Comparison of ENCODE assay signal across 8 mouse cellular contexts in genomic region chr11:114851269-114851607, GRCm38 (mm10). TPM values are rescaled to one million over a fixed set of nuclear protein-coding genes. Genes with fewer than 3 reads are reported as not detected.
A peak's percentile ranks its signal among the peaks of the same experiment; 100 is the strongest.
DNase-seq lines count a peak whose midpoint lies in the region; ATAC-seq and TF ChIP-seq lines count a peak whose summit lies in the region.

No protein-coding gene starts in this region.

- peak overlapping the region; percentile 82 for H3K9ac ChIP-seq in heart, embryonic 16.5 days (ENCODE audit: low read length)
- H3K9ac ChIP-seq in intestine, embryonic 16.5 days (ENCODE audit: low read depth, low read length): peak overlapping the region; percentile 75
- H3K9ac ChIP-seq in midbrain, postnatal 0 days (replicated peaks; ENCODE audit: low read length, poor library complexity, severe bottlenecking): peak overlapping the region; percentile 60

- H3K9me3 ChIP-seq in heart, embryonic 16.5 days (replicated peaks; ENCODE audit: control insufficient read depth, low read length): no peaks in the 10 kb centered on the region
- no peaks in the 10 kb centered on the region for H3K9me3 ChIP-seq in intestine, embryonic 16.5 days (ENCODE audit: control insufficient read depth, low read length)
- H3K9me3 ChIP-seq in midbrain, postnatal 0 days (ENCODE audit: low read length): no peaks in the 10 kb centered on the region

- peak overlapping the region; percentile 99 for H3K4me2 ChIP-seq in heart, embryonic 16.5 days (ENCODE audit: low read depth, low read length)
- H3K4me2 ChIP-seq in intestine, embryonic 16.5 days (ENCODE audit: low read depth, low read length): peak overlapping the region; percentile 99
- peak overlapping the region; percentile 97 for H3K4me2 ChIP-seq in midbrain, postnatal 0 days (ENCODE audit: low read depth, low read length, poor library complexity, severe bottlenecking)

- H3K27me3 ChIP-seq in heart, embryonic 16.5 days (ENCODE audit: control insufficient read depth, insufficient read depth, low read length): peaks cover 9% of the 10 kb centered on the region
- H3K27me3 ChIP-seq in intestine, embryonic 16.5 days (replicated peaks; ENCODE audit: control insufficient read depth, insufficient read depth, low read length): no peaks in the 10 kb centered on the region
- H3K27me3 ChIP-seq in midbrain, postnatal 0 days (ENCODE audit: insufficient read depth, low read length): peaks cover 42% of the 10 kb centered on the region

- ATAC-seq in heart, embryonic 16.5 days (replicated peaks; ENCODE audit: extremely low read depth, insufficient read depth, low FRiP score): no peak
- ATAC-seq in intestine, embryonic 16.5 days: peak; percentile 39
- no peak for ATAC-seq in midbrain, postnatal 0 days (ENCODE audit: low FRiP score)
- ATAC-seq in erythroid progenitor cell, adult 5-6 weeks (replicated peaks; ENCODE audit: low FRiP score, poor library complexity, severe bottlenecking): no peak

- no peak for TF ChIP-seq POLR2A in cortical plate, adult 2 months (IDR thresholded peaks at IDR 0.05; ENCODE audit: extremely low read depth, insufficient read depth, low read length)

- no peak for DNase-seq in heart, postnatal 36 days
- peak; percentile 71 for DNase-seq in Muller cell, postnatal 12 days (ENCODE audit: inconsistent ontology term)
- DNase-seq in midbrain, postnatal 0 days (ENCODE audit: low spot score): peak; percentile 28
- no peak for DNase-seq in testis, postnatal 10 days (ENCODE audit: low spot score)

- intact Hi-C loops in heart, postnatal 36 days (cut with DNase I): loop anchor here (2.0 kb wide), 1 partner anchor 16 kb away; no protein-coding TSS in a partner anchor

- H3K27ac ChIP-seq in heart, embryonic 16.5 days (ENCODE audit: low read length): peak overlapping the region; percentile 79
- no peak overlapping the region for H3K27ac ChIP-seq in cortical plate, adult 2 months (ENCODE audit: insufficient read depth, low read length)
- H3K27ac ChIP-seq in intestine, embryonic 16.5 days (ENCODE audit: low read length): peak overlapping the region; percentile 61
- H3K27ac ChIP-seq in midbrain, postnatal 0 days (ENCODE audit: low read depth, low read length): no peak overlapping the region

- no peak for TF ChIP-seq CTCF in cortical plate, adult 2 months (IDR thresholded peaks at IDR 0.05; ENCODE audit: extremely low read depth, insufficient read depth, low read length)
- no peak for TF ChIP-seq CTCF in midbrain, postnatal 0 days (IDR thresholded peaks at IDR 0.05)

- peak overlapping the region; percentile 82 for H3K4me3 ChIP-seq in heart, embryonic 16.5 days (ENCODE audit: low read length)
- H3K4me3 ChIP-seq in cortical plate, adult 2 months (ENCODE audit: insufficient read depth, low read length): peak overlapping the region; percentile 48
- H3K4me3 ChIP-seq in intestine, embryonic 16.5 days (ENCODE audit: low read length): peak overlapping the region; percentile 74
- H3K4me3 ChIP-seq in midbrain, postnatal 0 days (ENCODE audit: low read depth, low read length): peak overlapping the region; percentile 63

- no peaks in the 10 kb centered on the region for H3K36me3 ChIP-seq in heart, embryonic 16.5 days (ENCODE audit: control insufficient read depth, insufficient read depth)
- no peaks in the 10 kb centered on the region for H3K36me3 ChIP-seq in intestine, embryonic 16.5 days (ENCODE audit: control insufficient read depth, insufficient read depth, low read length)
- no peaks in the 10 kb centered on the region for H3K36me3 ChIP-seq in midbrain, postnatal 0 days (ENCODE audit: insufficient read depth, low read length)

- WGBS in heart, embryonic 16.5 days: under 1% methylated on average over 27 of the region's 27 CpGs
- under 1% methylated on average over 27 of the region's 27 CpGs for WGBS in intestine, embryonic 16.5 days
- WGBS in midbrain, postnatal 0 days: under 1% methylated on average over 27 of the region's 27 CpGs

- H3K4me1 ChIP-seq in heart, embryonic 16.5 days (ENCODE audit: control insufficient read depth, insufficient read depth, low read length): peaks cover 5% of the 10 kb centered on the region; the same call in 1 of the 2 replicates
- no peaks in the 10 kb centered on the region for H3K4me1 ChIP-seq in cortical plate, adult 2 months (ENCODE audit: control insufficient read depth, insufficient read depth, low read length)
- H3K4me1 ChIP-seq in intestine, embryonic 16.5 days (ENCODE audit: control insufficient read depth, insufficient read depth, low read length): peaks cover 13% of the 10 kb centered on the region
- 0 out of 2 replicates have a peak, but pooled peaks cover 4% of the 10 kb centered on the region for H3K4me1 ChIP-seq in midbrain, postnatal 0 days (ENCODE audit: insufficient read depth, low read length)

RNA-seq across cellular contexts. Expression of gene Gprc5c, which starts 0.3 kb away (rescaled TPM):
- polyA plus RNA-seq in heart, embryonic 16.5 days (2015; fragmentation: Nextera tagmentation; extraction: Ambion mirVana): 14.5 and 15.4 TPM in 2 replicates
- 10 to 100 TPM; 10.2 to 11.2 TPM for total RNA-seq in heart, postnatal 36 days (2021)
- polyA plus RNA-seq in cortical plate, adult 2 months (2012; rRNA removed): 4.2 and 4.3 TPM in 2 replicates
- 10.5 and 10.9 TPM in 2 replicates for polyA plus RNA-seq in intestine, embryonic 16.5 days (2015; fragmentation: Nextera tagmentation; extraction: Ambion mirVana)
- total RNA-seq in midbrain, postnatal 0 days (2014; rRNA removed): 7.5 and 12.8 TPM in 2 replicates
- polyA plus RNA-seq in midbrain, postnatal 0 days (2015; fragmentation: Nextera tagmentation; extraction: Ambion mirVana): 5.7 and 5.8 TPM in 2 replicates
- total RNA-seq in erythroid progenitor cell, adult 5-6 weeks (2015; ENCODE audit: low replicate concordance): not detected in 2 replicates
- total RNA-seq in erythroid progenitor cell, adult 5-6 weeks (2017; ENCODE audit: low replicate concordance): not detected in 2 replicates

RNA-seq across cellular contexts. Expression of gene Cd300a, which starts 38.6 kb away (rescaled TPM):
- polyA plus RNA-seq in heart, embryonic 16.5 days (2015; fragmentation: Nextera tagmentation; extraction: Ambion mirVana): 1.2 and 1.4 TPM in 2 replicates
- total RNA-seq in heart, postnatal 36 days (2021): 1 to 10 TPM; 1.6 to 1.8 TPM
- polyA plus RNA-seq in cortical plate, adult 2 months (2012; rRNA removed): 0.81 and 0.88 TPM in 2 replicates
- polyA plus RNA-seq in intestine, embryonic 16.5 days (2015; fragmentation: Nextera tagmentation; extraction: Ambion mirVana): 2.5 and 2.6 TPM in 2 replicates
- total RNA-seq in midbrain, postnatal 0 days (2014; rRNA removed): 1.5 and 1.8 TPM in 2 replicates
- 1.4 and 1.7 TPM in 2 replicates for polyA plus RNA-seq in midbrain, postnatal 0 days (2015; fragmentation: Nextera tagmentation; extraction: Ambion mirVana)
- total RNA-seq in erythroid progenitor cell, adult 5-6 weeks (2015; ENCODE audit: low replicate concordance): 2.1 and 4.3 TPM in 2 replicates
- 2.9 and 6.0 TPM in 2 replicates for total RNA-seq in erythroid progenitor cell, adult 5-6 weeks (2017; ENCODE audit: low replicate concordance)

RNA-seq across cellular contexts. Expression of gene Gpr142, which starts 52.5 kb away (rescaled TPM):
- not detected in 2 replicates for polyA plus RNA-seq in heart, embryonic 16.5 days (2015; fragmentation: Nextera tagmentation; extraction: Ambion mirVana)
- not detected for total RNA-seq in heart, postnatal 36 days (2021)
- polyA plus RNA-seq in cortical plate, adult 2 months (2012; rRNA removed): not detected in 2 replicates
- polyA plus RNA-seq in intestine, embryonic 16.5 days (2015; fragmentation: Nextera tagmentation; extraction: Ambion mirVana): 0.20 and 0.43 TPM in 2 replicates
- not detected in 2 replicates for total RNA-seq in midbrain, postnatal 0 days (2014; rRNA removed)
- polyA plus RNA-seq in midbrain, postnatal 0 days (2015; fragmentation: Nextera tagmentation; extraction: Ambion mirVana): not detected in 2 replicates
- not detected in 2 replicates for total RNA-seq in erythroid progenitor cell, adult 5-6 weeks (2015; ENCODE audit: low replicate concordance)
- total RNA-seq in erythroid progenitor cell, adult 5-6 weeks (2017; ENCODE audit: low replicate concordance): not detected in 2 replicates

RNA-seq across cellular contexts. Expression of gene Btbd17, which starts 55.5 kb away (rescaled TPM):
- polyA plus RNA-seq in heart, embryonic 16.5 days (2015; fragmentation: Nextera tagmentation; extraction: Ambion mirVana): not detected in 2 replicates
- not detected for total RNA-seq in heart, postnatal 36 days (2021)
- 50.7 and 56.1 TPM in 2 replicates for polyA plus RNA-seq in cortical plate, adult 2 months (2012; rRNA removed)
- polyA plus RNA-seq in intestine, embryonic 16.5 days (2015; fragmentation: Nextera tagmentation; extraction: Ambion mirVana): 0.71 and 0.87 TPM in 2 replicates
- 46.9 and 68.2 TPM in 2 replicates for total RNA-seq in midbrain, postnatal 0 days (2014; rRNA removed)
- 27.1 and 28.0 TPM in 2 replicates for polyA plus RNA-seq in midbrain, postnatal 0 days (2015; fragmentation: Nextera tagmentation; extraction: Ambion mirVana)
- total RNA-seq in erythroid progenitor cell, adult 5-6 weeks (2015; ENCODE audit: low replicate concordance): not detected in 2 replicates
- not detected in 2 replicates for total RNA-seq in erythroid progenitor cell, adult 5-6 weeks (2017; ENCODE audit: low replicate concordance)

Comparison
In these comparisons a context has a peak if more than half of its experiments do, and no peak if none do; other contexts are left out.
1. H3K27ac ChIP-seq: peak in heart, embryonic 16.5 days (single experiment) and intestine, embryonic 16.5 days (single experiment); none in cortical plate, adult 2 months (single experiment) and midbrain, postnatal 0 days (single experiment).
2. DNase-seq: peak in Muller cell, postnatal 12 days (single experiment) and midbrain, postnatal 0 days (single experiment); none in heart, postnatal 36 days (0 of 2) and testis, postnatal 10 days (single experiment).
3. Peak in every context shown above with its lines, with median percentiles within 50 percentile points of each other: H3K4me2 ChIP-seq, H3K4me3 ChIP-seq and H3K9ac ChIP-seq.